Mouse (Mus musculus) olfactory bulb, adult 2 months (tissue): ENCODE measurements around the gene Ywhae. TPM values are rescaled to one million over a fixed set of nuclear protein-coding genes. Genes with fewer than 3 reads are reported as not detected.
"Not testable (repeated sequence)": the region's sequence is repeated elsewhere in the genome, so short reads cannot be mapped to it uniquely, and the experiment has no call there.

Experiments
- H3K27ac ChIP-seq: fragments of 200-500 bp; 2 replicates; pipeline ENCODE4 v1.5.1; 2012; ENCODE audit warnings: low read depth, low read length; ENCODE audit not compliant: insufficient read depth
- H3K4me1 ChIP-seq: fragments of 200-500 bp; 2 replicates; pipeline ENCODE4 v1.6.1; 2012; ENCODE audit warnings: low read length; ENCODE audit not compliant: control insufficient read depth, insufficient read depth
- H3K4me3 ChIP-seq: fragments of 200-500 bp; 2 replicates; pipeline ENCODE4 v1.5.1; 2012; ENCODE audit warnings: mild to moderate bottlenecking, low read depth, low read length, moderate library complexity; ENCODE audit not compliant: insufficient read depth
- CTCF ChIP-seq: fragments of 200-500 bp; IDR thresholded peaks from 2 replicates; pipeline ENCODE4 v1.5.1; 2012; ENCODE audit warnings: low read depth, mild to moderate bottlenecking, low read length, moderate library complexity; ENCODE audit not compliant: insufficient read depth
- POLR2A ChIP-seq: fragments of 200-500 bp; IDR thresholded peaks from 2 replicates; pipeline ENCODE4 v1.6.1; 2012; ENCODE audit warnings: mild to moderate bottlenecking, low read depth, low read length, moderate library complexity; ENCODE audit not compliant: insufficient read depth
- WGBS: fragments of 180-500 bp; shearing (Covaris S2); methylation state at CpG from one replicate; pipeline ENCODE4 v1.1.7; 2018; 5-methylcytosine and 5-hydroxymethylcytosine counted together
- polyA plus RNA-seq: library from polyadenylated mRNA; stranded (reverse); fragments of >200 nt; gene quantifications from 2 replicates; pipeline ENCODE4 v1.2.4, GENCODE M21; 2012; ENCODE audit warnings: low replicate concordance; ENCODE audit not compliant: missing spikeins, insufficient read depth, insufficient read length

Gene Ywhae
- polyA plus RNA-seq, 1 experiment, result 855 TPM

GRCm38 (mm10) chr11:75700557-75700956 is 32.1 kb upstream of the Ywhae start:
- Histone ChIP-seq H3K4me3 (no peak overlapping the region), H3K4me1 (no peaks in the 10 kb centered on the region; the same call in 1 of the 2 replicates), H3K27ac (no peak overlapping the region)
- TF ChIP-seq POLR2A (no peak), CTCF (no peak)
- 96% methylated on average over 5 of the region's 5 CpGs for WGBS

DNA sequence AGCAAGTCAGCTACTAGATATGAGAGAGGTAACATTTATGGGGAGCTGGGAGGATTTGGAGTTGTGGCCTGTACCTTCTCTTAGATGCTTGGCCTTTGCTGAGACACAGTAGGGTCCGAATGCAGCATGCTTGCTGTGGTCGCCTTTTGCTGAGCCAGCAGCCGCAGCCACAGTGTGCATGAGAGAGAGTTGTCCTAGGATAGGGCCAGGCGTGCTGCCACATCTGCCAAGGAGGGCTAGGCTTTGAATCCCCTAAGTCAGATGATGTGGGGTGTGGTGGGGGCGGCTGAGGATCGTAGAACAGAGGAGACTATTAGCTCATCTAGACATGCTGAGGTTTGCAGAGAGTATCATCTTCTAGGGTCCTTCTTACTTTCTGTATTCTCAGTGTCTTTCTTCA is 29.9 kb upstream of the Ywhae start:
- WGBS, result 77% methylated on average over 6 of the region's 6 CpGs
- TF ChIP-seq POLR2A (no peak), CTCF (no peak)
- H3K4me1 ChIP-seq, result no peaks in the 10 kb centered on the region; the same call in 1 of the 2 replicates
- no peak overlapping the region for H3K27ac ChIP-seq
- H3K4me3 ChIP-seq, result no peak overlapping the region

DNA sequence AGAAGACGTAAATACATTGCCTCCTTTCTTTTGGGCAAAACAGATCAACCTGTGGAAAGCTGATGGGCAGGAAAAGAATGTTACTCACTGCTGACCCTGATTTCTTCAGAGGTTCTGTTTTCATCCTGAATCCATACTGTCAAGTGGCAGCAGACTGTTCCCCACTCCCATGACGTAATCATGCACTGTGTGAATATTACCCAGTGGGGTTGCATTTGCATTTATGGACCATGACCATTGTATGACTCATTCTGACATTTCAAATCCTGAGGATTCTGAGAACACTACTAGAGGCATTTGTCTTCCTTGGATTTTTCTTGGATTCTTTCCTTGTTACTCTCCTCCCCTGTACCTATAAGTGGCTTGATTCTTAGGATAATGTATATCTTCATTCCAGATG is 28.9 kb upstream of the Ywhae start:
- WGBS, result 83% methylated on average over 2 of the region's 2 CpGs
- TF ChIP-seq POLR2A (no peak), CTCF (no peak)
- H3K4me3 ChIP-seq, result no peak overlapping the region
- no peaks in the 10 kb centered on the region; the same call in 1 of the 2 replicates for H3K4me1 ChIP-seq
- no peak overlapping the region for H3K27ac ChIP-seq

DNA sequence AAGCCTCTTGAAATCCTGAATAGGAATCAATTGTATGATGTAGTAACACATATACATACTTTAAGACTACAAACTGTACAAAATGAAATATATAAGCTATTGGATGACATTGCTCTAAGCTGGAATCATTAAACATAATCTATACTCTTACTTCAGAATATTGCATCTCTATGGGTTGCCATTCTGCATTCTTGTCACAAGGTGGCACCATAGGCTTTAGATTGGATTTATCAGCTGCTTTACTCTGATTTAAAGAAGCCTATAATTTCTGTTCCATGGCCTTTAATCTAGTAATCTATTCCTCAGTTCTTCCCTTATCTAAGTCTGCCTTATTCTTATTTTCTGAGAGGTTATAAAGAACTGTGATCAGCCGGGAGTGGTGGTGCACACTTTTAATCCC is 18.7 kb upstream of the Ywhae start:
- WGBS, result 41% methylated on average over 1 of the region's 1 CpGs
- TF ChIP-seq CTCF, result no peak
- no peak for TF ChIP-seq POLR2A
- Histone ChIP-seq H3K4me3 (no peak overlapping the region), H3K27ac (no peak overlapping the region), H3K4me1 (peaks cover 3% of the 10 kb centered on the region; the same call in 1 of the 2 replicates)

DNA sequence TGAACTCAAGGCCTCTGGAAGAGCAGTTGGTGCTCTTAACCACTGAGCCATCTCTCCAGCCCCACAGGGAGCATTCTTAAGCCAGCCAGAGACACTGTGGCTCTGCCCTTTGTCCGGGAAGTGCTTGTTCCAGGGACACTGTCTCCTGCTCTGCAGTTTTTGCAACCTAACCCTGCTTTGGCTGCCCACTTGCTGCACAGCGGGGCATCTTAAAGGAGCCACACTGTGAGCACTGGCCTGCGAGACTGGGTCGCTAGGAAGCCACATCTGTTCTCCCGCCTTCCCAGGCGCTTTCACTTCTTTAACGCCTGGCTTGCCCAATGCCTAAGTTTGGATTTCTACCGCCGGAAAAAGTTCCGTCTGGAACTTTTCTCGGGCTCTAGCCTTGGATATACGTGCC is 17.1 kb upstream of the Ywhae start:
- Histone ChIP-seq H3K4me3 (no peak overlapping the region), H3K4me1 (peaks cover 3% of the 10 kb centered on the region; the same call in 1 of the 2 replicates), H3K27ac (no peak overlapping the region)
- 36% methylated on average over 12 of the region's 12 CpGs for WGBS
- TF ChIP-seq POLR2A (no peak), CTCF (no peak)

DNA sequence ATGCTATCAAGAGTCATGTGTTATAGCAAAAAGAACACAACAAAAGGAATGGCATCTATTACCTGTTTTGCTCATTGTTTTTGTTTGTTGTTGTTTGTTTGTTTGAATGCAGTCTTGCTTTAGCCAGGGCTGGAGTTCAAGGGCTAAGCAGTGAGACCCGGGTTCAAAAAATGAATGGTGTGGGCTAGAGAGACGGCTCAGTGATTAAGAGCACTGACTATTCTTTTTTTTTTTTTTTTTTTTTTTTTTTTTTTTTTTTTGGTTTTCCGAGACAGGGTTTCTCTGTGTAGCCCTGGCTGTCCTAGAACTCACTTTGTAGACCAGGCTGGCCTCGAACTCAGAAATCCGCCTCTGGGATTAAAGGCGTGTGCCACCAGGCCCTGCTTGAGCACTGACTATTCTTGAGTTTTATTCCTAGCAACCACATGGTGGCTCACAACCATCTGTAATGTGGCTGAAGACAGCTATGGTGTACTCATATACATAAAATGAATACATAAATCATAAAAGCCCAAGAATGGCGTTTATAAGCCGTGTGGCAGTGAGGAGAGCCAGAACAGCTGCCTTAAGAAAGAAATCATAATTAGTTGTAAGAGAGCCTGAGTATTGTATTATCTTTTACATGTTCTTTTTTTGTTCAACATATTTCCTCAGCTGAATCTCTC is 15.9 kb upstream of the Ywhae start:
- H3K27ac ChIP-seq, result no peak overlapping the region
- 86% methylated on average over 8 of the region's 8 CpGs for WGBS
- H3K4me3 ChIP-seq, result no peak overlapping the region
- H3K4me1 ChIP-seq, result peaks cover 3% of the 10 kb centered on the region; the same call in 1 of the 2 replicates
- TF ChIP-seq POLR2A (no peak), CTCF (no peak)

GRCm38 (mm10) chr11:75722339-75722738 is 10.3 kb upstream of the Ywhae start:
- TF ChIP-seq POLR2A (no peak), CTCF (no peak)
- no peaks in the 10 kb centered on the region for H3K4me1 ChIP-seq
- WGBS, result 39% methylated on average over 4 of the region's 4 CpGs
- H3K27ac ChIP-seq, result no peak overlapping the region
- H3K4me3 ChIP-seq, result no peak overlapping the region

DNA sequence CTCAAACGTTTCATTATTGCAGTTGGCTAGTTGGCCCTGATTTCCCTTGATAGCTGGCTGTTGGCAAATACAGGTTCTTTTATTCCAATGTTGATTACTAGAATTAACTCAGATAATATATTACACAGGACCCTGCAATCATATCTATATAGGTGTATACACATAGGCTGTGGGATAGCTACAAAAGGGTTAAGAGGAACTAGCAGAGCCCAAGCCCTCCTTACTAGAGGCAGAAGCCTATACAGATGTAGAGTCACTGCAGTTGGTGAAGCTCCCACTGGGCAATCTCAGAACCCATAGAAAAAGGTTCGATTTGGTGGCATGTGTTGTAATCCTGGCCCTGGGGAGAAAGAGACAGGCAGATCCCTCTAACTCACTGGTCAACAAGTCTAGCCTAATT is 5.5 kb upstream of the Ywhae start:
- 71% methylated on average over 2 of the region's 2 CpGs for WGBS
- H3K4me3 ChIP-seq, result no peak overlapping the region
- no peak for TF ChIP-seq CTCF
- TF ChIP-seq POLR2A, result no peak
- H3K27ac ChIP-seq, result no peak overlapping the region
- H3K4me1 ChIP-seq, result no peaks in the 10 kb centered on the region

DNA sequence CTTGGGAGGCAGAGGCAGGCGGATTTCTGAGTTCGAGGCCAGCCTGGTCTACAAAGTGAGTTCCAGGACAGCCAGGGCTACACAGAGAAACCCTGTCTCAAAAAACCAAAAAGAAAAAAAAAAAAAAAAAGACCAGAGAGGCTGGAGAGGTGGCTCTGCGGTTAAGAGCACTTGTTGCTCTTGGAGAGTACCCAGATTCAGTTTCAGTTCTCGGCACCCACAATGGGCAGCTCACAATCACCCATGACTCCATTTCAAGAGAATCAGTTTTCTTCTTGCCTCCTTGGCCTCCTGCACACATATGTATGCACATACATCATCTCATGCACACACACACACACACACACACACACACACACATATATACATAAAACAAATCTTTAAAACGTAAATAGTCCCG is 5.0 kb upstream of the Ywhae start:
- WGBS, result 89% methylated on average over 6 of the region's 6 CpGs
- H3K4me1 ChIP-seq, H3K27ac ChIP-seq, H3K4me3 ChIP-seq: not testable (repeated sequence)
